Mouse (Mus musculus): Measurements from ENCODE around the gene Muc4.

The Muc4 gene

DNA sequence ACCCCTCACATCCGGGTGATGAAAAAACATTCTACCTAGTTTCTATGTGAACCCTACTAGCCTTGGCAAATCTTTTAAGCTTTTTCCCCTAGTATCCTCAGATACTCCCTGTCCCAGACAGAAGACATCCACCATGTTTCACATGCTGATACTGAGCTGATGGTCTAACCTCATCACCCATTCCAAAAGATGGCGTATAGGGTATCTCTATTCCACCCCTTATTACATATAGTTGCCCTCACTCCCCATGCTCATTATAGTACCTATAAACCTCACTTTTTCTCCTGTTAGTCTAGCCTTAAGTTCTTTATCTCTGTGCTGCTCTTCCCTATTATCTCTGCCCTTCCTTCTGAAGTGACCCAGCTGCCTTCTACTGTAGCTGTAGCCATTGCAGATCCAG, at the start of gene Muc4:
Gene Muc4, plus strand, starts transcription at position 301 of the 400 bp plus-strand sequence.
- no peak for DNase-seq

DNA sequence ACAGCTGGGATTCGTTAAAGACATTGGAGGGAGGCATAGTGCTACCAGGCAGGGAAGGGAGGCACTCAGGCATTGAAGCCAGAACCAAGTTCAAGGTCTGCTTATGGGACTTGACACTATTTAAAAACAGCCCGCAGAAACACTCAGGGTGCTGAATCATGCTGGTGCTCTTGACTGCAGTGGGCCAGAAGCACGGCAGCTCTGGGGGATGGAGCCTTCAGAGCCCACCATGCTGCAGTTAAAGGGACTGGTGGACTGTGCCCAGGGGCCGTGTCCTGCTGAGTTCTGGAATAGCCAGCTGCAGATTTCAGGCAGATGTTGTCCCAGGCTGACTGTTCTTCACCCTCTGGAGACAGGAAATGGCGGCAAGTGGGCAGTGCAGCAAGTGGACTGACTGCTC, 49.7 kb upstream of the Muc4 start:
- DNase-seq, result no peak

GRCm38 (mm10) chr16:32687221-32687620, 48.5 kb upstream of the Muc4 start:
- DNase-seq, result peak; percentile 11

DNA sequence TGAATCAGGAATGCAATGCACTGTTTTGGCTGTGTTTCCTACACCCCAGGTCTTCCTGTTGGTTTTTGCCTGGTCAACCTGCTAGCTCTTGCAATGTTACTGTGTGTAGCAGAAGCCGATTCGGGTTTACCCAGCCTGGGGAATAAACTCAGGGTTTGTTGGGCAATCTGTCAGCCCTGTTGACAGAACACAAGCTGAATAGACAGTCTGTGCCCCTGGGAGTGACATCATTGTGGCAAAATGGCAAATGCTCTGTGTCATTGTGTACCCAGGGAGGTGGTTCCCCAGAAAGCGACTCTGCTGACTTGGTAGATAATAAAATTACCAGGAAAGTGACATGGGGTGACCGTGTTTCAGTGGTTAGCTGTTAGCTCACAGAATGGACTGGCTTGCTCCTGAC, 46.9 kb upstream of the Muc4 start:
- DNase-seq, result no peak

GRCm38 (mm10) chr16:32689501-32689900, 46.2 kb upstream of the Muc4 start:
- peak; percentile 78 for DNase-seq

DNA sequence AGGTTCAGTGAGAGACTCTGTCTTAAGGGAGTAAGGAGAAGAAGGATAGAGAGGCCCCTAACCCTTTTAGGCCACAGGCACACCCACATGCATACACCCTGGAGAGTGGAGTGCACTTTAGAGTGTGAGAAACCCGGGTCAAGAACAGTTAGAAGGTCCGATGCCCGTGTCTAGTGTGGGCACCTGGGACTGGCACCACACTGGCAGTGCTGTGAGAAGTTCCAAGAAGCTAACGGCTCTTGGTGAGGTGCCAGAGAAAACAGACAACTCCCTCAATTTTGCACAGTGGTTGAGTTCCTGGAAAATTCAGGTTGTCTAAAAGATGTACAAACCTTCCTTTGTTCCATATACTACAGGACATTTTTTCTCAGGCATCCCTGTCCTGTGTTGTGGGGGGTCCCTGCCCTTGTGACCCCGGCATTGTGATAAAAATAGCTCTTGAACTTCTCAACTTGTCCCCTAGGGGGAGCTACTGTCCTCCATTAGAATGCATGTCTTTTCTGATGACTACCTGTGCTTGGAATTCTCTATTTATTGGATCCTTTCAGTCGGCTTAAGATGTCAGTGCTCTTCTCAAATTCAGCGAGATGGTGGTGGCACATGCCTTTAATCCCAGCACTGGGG, 38.7 kb upstream of the Muc4 start:
- DNase-seq, result peak; percentile 46

GRCm38 (mm10) chr16:32697665-32698446, 37.8 kb upstream of the Muc4 start:
- no peak for DNase-seq

DNA sequence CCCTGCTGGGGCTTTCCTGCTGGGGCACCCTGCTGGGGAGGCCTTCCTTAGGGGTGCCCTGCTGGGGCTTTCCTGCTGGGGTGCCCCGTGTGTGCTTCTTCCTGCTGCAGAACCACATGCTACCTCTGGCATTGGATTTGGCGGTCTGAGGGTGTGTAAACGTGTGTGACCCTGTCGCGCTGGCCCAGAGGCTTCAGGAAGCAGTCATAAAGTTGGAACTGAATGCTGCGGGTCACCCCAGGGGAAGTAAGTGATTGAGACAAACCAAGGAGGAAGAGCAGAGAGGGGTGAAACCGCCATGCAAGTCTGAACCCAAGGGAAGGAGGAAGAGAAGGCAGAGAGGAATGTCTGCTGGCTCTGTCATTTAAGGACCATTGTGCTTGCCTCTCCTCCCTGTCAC, 37.1 kb upstream of the Muc4 start:
- DNase-seq, result no peak

GRCm38 (mm10) chr16:32703312-32703912, 32.3 kb upstream of the Muc4 start:
- no peak for DNase-seq

DNA sequence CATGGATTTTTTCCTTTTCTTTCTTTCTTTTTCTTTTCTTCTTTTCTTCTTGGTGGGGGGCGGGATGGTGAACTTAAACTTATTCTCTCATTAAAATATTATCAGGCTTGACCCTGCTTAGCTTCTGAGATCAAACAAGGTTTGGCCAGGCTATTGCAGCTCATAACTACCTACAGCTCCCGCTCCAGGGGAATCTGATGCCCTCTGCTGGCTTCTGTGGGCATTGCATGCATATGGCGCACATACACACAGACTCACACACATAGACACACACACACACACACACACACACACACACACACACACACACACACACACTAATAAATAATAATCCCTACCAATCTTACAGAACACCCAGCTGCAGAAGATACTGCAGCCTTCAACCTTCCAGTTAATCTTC, 30.1 kb upstream of the Muc4 start:
- no peak for DNase-seq

- no peak for DNase-seq
These were observed 28.4 kb upstream of the Muc4 start for GRCm38 (mm10) chr16:32707111-32707823.

- no peak for DNase-seq
These were observed 27.7 kb upstream of the Muc4 start for GRCm38 (mm10) chr16:32707824-32708456.

GRCm38 (mm10) chr16:32708457-32709033, 27.1 kb upstream of the Muc4 start:
- no peak for DNase-seq

GRCm38 (mm10) chr16:32709116-32709515, 26.6 kb upstream of the Muc4 start:
- no peak for DNase-seq

DNA sequence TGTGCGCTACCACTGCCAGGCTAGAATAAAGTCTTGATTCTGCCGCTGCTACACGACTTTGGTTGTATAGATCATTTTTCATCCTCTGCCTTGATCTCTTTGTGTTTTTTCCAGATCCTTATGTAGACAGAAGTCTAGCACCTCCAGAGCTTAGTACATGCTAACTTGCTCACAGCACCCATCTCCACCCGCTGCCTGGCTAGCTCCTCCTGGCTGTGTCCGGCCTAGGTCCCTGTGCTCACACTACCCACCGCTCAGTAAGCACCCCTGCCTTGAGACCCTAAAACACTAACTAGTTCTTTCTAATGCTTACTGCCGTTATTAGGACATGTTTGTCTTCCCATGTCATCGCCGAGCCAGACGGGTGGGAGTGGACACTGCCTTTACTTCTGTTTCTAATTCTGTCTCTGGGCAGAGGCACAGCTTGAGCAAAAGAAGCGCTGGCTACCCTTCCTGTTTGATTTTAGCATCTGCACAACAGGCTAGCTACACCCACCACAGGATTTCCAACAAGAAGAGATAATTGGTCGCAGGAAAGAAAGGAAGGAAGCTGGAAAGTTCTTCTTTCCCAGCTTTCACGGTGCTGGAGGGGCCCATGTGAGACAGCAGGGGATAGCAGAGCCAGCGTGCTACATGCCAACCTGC, 25.1 kb upstream of the Muc4 start:
- no peak for DNase-seq

DNA sequence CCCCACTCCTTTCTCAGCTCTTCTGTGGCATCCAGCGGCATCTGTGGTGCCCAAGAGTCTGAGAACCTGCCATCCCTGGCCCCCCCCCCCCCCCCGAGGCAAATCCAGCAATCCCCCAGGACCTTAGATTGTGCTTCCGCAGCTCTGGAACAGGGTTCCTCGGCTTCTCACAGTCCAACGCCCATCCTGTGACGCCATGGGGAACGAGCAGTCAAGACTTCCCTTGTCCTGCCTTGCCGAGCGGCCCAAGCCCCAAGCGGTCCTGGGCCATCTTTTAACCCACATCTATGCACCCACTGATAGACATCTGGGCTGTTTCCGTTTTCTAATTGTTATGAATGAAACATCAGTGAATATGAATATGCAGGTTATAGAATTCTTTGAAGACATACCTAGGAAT, 23.5 kb upstream of the Muc4 start:
- DNase-seq, result no peak

GRCm38 (mm10) chr16:32713556-32713955, 22.1 kb upstream of the Muc4 start:
- DNase-seq, result no peak

GRCm38 (mm10) chr16:32715364-32715763, 20.3 kb upstream of the Muc4 start:
- no peak for DNase-seq

DNA sequence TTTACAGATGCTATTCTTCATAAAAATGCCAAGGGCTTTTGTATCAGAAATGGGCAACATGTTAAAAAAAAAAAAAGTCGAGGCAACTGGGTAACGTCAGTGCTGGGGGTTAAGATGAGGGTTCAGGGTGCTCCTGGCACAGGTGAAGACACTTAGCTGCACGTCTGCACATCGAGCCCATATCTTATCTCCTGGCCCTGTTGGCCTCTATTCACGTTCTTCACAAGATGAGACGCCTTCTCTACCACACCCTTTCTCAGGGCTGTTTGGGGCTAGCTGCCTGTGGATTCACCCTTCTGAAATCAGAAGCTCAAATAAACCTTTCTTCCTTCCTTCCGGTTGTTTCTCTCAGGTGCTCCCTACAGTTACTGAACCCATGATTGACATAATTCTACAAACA, 12.5 kb upstream of the Muc4 start:
- no peak for DNase-seq

- DNase-seq, result no peak
These were observed 11.9 kb upstream of the Muc4 start for GRCm38 (mm10) chr16:32723767-32724166.

DNA sequence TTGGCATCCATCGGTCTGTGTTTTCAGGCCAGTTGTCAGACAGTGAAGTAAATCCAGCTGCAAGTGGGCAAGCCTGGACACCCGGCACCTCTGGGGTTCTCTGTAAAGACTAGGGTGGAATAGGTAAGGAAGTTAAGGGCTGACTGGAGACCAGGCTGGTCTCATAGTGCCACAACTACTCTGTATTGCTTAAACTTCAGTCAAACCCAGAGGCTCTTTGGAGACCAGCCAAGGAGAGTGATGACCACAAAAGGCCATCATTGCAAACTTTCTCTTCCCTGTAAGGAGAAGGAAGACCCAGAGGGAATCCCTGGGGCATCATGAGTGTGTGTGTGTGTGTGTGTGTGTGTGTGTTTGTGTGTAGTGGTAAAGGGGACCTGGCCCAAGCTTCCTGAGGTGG, 11.4 kb upstream of the Muc4 start:
- no peak for DNase-seq

GRCm38 (mm10) chr16:32726501-32726900, 9.2 kb upstream of the Muc4 start:
- no peak for DNase-seq
